Mouse (Mus musculus) hindbrain, embryonic 15.5 days (tissue): ENCODE data around the gene Ccdc182. TPM values are rescaled to one million over a fixed set of nuclear protein-coding genes. Genes with fewer than 3 reads are reported as not detected.

ENCODE experiments used
- ATAC-seq: fragments of 200-750 bp; cut with Nextera tagmentation; 2 replicates; pipeline ENCODE4 v1.8.0; 2017; ENCODE audit warnings: low read depth, moderate number of reproducible peaks, moderate TSS enrichment; ENCODE audit not compliant: low FRiP score
- H3K27ac ChIP-seq: fragments of 300-500 bp; sonication (generic); replicated peaks from 2 replicates; pipeline ENCODE4 v1.5.1; 2015; ENCODE audit warnings: mild to moderate bottlenecking, inconsistent platforms
- H3K27me3 ChIP-seq: fragments of 300-500 bp; sonication (generic); 2 replicates; pipeline ENCODE4 v1.6.1; 2015; ENCODE audit warnings: control low read depth, inconsistent platforms
- H3K36me3 ChIP-seq: fragments of 300-500 bp; sonication (generic); 2 replicates; pipeline ENCODE4 v1.6.1; 2015; ENCODE audit warnings: control low read depth, inconsistent platforms
- H3K4me1 ChIP-seq: fragments of 300-500 bp; sonication (generic); replicated peaks from 2 replicates; pipeline ENCODE4 v1.6.1; 2015; ENCODE audit warnings: control low read depth, inconsistent platforms
- H3K4me2 ChIP-seq: fragments of 300-500 bp; sonication (generic); 2 replicates; pipeline ENCODE4 v1.6.1; 2015; ENCODE audit warnings: moderate library complexity, mild to moderate bottlenecking, inconsistent platforms
- H3K4me3 ChIP-seq: fragments of 300-500 bp; sonication (generic); 2 replicates; pipeline ENCODE4 v1.5.1; 2015; ENCODE audit warnings: mild to moderate bottlenecking, inconsistent platforms
- H3K9ac ChIP-seq: fragments of 300-500 bp; sonication (generic); 2 replicates; pipeline ENCODE4 v1.6.1; 2015; ENCODE audit warnings: inconsistent platforms
- H3K9me3 ChIP-seq: fragments of 300-500 bp; sonication (generic); 2 replicates; pipeline ENCODE4 v1.6.1; 2016; ENCODE audit warnings: control low read depth, inconsistent platforms
- WGBS: fragments of 180-500 bp; shearing (Covaris S2); methylation state at CpG from one replicate; pipeline ENCODE4 v1.1.7; 2015; 5-methylcytosine and 5-hydroxymethylcytosine counted together
- polyA plus RNA-seq: library from polyadenylated mRNA; unstranded; fragments of >200 nt; fragmentation: Nextera tagmentation; extraction: Ambion mirVana; gene quantifications from 2 replicates; pipeline ENCODE4 v1.2.1, GENCODE M21; 2015

Gene Ccdc182
- polyA plus RNA-seq, 1 experiment from 2014 or later: 0.29 TPM

DNA sequence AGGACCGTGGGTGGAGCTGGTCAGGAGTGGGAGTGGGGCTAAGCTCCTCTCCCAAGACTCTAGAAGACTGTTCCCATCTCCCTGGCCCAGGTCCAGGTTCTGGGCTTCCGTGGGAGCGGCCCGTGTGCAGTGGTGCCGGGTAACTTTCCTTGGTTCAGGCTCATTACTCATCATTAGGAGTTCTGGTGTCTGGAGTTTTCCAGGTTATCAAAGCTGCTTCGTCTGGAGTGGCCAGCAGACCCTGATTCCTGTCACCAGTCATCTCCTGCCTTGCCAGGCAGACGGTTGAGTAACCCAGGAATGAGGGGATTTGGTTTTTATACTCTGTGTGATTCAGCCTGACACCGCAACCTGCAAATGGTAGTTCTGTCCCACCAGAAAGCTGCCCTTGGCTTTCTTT, 7.8 kb upstream of the Ccdc182 start:
- 42% methylated on average over 8 of the region's 8 CpGs for WGBS
- peaks cover 28% of the 10 kb centered on the region for H3K4me1 ChIP-seq
- H3K27me3 ChIP-seq: no peaks in the 10 kb centered on the region
- H3K27ac ChIP-seq: peak overlapping the region; percentile 47
- no peaks in the 10 kb centered on the region for H3K36me3 ChIP-seq
- H3K9ac ChIP-seq: no peak overlapping the region
- H3K4me3 ChIP-seq: no peak overlapping the region
- no peak overlapping the region for H3K4me2 ChIP-seq
- ATAC-seq: no peak
- no peaks in the 10 kb centered on the region for H3K9me3 ChIP-seq

DNA sequence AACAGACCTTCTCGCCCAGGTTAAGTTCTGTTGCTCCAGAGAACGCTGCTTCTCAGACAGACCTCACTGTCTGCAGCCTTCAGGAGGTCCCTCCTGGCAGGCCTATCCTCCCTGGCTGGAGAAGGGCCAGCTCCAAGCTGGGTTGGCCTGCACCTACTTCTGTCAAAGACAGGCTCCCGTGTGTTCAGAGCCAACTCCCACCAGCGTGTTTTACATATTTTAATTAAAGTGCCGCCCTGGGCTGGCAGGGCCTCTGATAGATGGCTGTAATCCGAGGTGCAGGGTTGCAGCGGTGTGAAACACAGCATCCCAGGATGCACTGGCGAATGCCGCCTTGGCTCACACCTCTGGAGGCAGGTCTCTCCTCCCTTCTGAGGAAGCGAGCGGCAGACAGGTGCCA, 5.5 kb upstream of the Ccdc182 start:
- Histone ChIP-seq H3K9ac (no peak overlapping the region), H3K4me1 (peaks cover 37% of the 10 kb centered on the region), H3K36me3 (no peaks in the 10 kb centered on the region), H3K4me3 (no peak overlapping the region), H3K27ac (peak overlapping the region; percentile 68), H3K9me3 (no peaks in the 10 kb centered on the region), H3K4me2 (no peak overlapping the region), H3K27me3 (no peaks in the 10 kb centered on the region)
- WGBS: 28% methylated on average over 11 of the region's 11 CpGs
- ATAC-seq: peak; percentile 75

DNA sequence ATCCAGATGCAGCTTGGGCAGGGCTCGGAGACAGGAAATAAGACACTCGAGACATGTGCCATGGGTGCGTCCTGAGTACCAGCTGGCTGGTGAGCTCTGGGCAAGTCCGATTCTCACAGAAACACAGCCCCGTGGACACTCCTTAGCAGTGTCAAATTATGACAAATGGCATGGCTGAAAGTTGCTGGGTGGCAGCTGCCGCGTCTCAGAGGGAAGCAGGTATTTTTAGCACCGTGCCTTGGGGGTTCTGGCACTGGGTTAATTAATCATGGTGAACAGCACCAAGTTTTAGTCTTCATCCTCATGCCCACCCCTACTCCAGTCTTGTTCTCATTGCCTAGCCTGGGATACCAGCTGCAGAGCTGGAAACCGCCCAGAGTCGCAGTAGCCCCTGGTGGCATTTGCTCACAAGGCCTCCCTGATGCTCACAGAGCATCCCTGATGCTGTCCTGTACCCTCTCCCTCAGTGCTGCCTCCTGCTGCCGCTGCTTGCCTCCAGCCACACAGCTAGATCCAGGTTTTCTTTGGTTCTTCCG, 5.0 kb upstream of the Ccdc182 start:
- Histone ChIP-seq H3K4me2 (no peak overlapping the region), H3K4me3 (no peak overlapping the region), H3K9ac (no peak overlapping the region), H3K27me3 (no peaks in the 10 kb centered on the region), H3K4me1 (peaks cover 41% of the 10 kb centered on the region), H3K27ac (peak overlapping the region; percentile 68), H3K9me3 (no peaks in the 10 kb centered on the region), H3K36me3 (no peaks in the 10 kb centered on the region)
- WGBS: 24% methylated on average over 12 of the region's 12 CpGs
- ATAC-seq: peak; percentile 84

DNA sequence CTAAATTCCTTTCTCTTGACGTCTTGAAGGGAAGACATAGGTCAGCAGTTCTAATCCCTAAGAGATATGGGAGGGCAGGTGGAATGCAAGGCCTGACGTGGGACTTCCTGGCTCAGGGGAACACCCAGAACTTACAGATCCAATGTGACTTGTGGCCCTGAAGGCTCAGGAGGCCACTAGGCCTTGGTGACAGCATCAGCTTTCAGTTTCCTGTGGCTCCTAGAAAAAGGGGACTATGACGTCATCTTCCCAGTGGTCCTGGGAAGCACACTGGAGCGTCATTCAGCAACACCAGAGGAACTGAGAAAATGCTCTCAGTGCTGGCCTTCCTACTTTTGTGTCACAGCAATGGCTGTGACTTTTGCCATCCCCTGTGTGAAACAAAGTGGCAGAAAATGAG, 2.6 kb upstream of the Ccdc182 start:
- Histone ChIP-seq H3K4me3 (no peak overlapping the region), H3K9me3 (no peaks in the 10 kb centered on the region), H3K4me1 (peaks cover 48% of the 10 kb centered on the region), H3K9ac (no peak overlapping the region), H3K27ac (no peak overlapping the region), H3K27me3 (no peaks in the 10 kb centered on the region), H3K36me3 (no peaks in the 10 kb centered on the region), H3K4me2 (no peak overlapping the region)
- no peak for ATAC-seq
- 70% methylated on average over 4 of the region's 4 CpGs for WGBS

GRCm38 (mm10) chr11:88291688-88292087, 2.2 kb upstream of the Ccdc182 start:
- H3K27ac ChIP-seq: no peak overlapping the region
- no peak overlapping the region for H3K9ac ChIP-seq
- WGBS: 41% methylated on average over 4 of the region's 4 CpGs
- H3K4me2 ChIP-seq: no peak overlapping the region
- H3K4me3 ChIP-seq: no peak overlapping the region
- ATAC-seq: no peak
- no peaks in the 10 kb centered on the region for H3K9me3 ChIP-seq
- H3K4me1 ChIP-seq: peaks cover 48% of the 10 kb centered on the region
- H3K27me3 ChIP-seq: no peaks in the 10 kb centered on the region
- no peaks in the 10 kb centered on the region for H3K36me3 ChIP-seq

DNA sequence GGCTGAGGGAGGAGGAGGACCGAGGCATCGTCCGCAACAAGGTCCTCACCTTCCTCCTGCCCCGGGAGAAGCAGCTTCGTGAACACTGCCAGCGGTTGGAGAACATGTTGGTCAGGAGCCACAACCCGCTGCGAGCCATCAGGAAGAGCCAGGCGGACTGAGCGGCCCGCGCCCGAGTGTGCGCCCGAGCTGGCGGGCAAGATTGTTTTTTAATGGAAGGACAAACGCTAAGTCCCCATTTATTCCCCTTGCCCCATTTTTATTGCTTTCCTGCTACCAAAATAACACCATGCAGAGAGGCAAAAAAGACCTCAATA, 494 bp downstream of the Ccdc182 start:
- Histone ChIP-seq H3K4me2 (peak overlapping the region; percentile 47), H3K4me3 (peak overlapping the region; percentile 17), H3K9me3 (no peaks in the 10 kb centered on the region), H3K9ac (no peak overlapping the region), H3K27me3 (no peaks in the 10 kb centered on the region), H3K4me1 (peaks cover 33% of the 10 kb centered on the region), H3K36me3 (no peaks in the 10 kb centered on the region), H3K27ac (0 out of 2 replicates have a peak overlapping the region, but pooled peaks have one; percentile 17)
- ATAC-seq: no peak
- WGBS: 31% methylated on average over 17 of the region's 17 CpGs

GRCm38 (mm10) chr11:88295298-88295697, 1.4 kb downstream of the Ccdc182 start:
- H3K9ac ChIP-seq: no peak overlapping the region
- no peak for ATAC-seq
- H3K4me1 ChIP-seq: peaks cover 28% of the 10 kb centered on the region
- no peak overlapping the region for H3K4me2 ChIP-seq
- H3K27me3 ChIP-seq: no peaks in the 10 kb centered on the region
- H3K9me3 ChIP-seq: no peaks in the 10 kb centered on the region
- H3K36me3 ChIP-seq: no peaks in the 10 kb centered on the region
- H3K27ac ChIP-seq: no peak overlapping the region
- WGBS: 35% methylated on average over 5 of the region's 5 CpGs
- no peak overlapping the region for H3K4me3 ChIP-seq

GRCm38 (mm10) chr11:88297526-88297925, 3.7 kb downstream of the Ccdc182 start:
- Histone ChIP-seq H3K9ac (no peak overlapping the region), H3K4me3 (no peak overlapping the region), H3K27me3 (no peaks in the 10 kb centered on the region), H3K4me1 (peaks cover 22% of the 10 kb centered on the region), H3K4me2 (no peak overlapping the region), H3K9me3 (no peaks in the 10 kb centered on the region), H3K36me3 (no peaks in the 10 kb centered on the region), H3K27ac (no peak overlapping the region)
- 57% methylated on average over 4 of the region's 4 CpGs for WGBS
- no peak for ATAC-seq

- Histone ChIP-seq H3K4me2 (no peak overlapping the region), H3K4me3 (no peak overlapping the region), H3K27ac (no peak overlapping the region), H3K36me3 (no peaks in the 10 kb centered on the region), H3K9me3 (no peaks in the 10 kb centered on the region), H3K4me1 (peaks cover 13% of the 10 kb centered on the region), H3K27me3 (no peaks in the 10 kb centered on the region), H3K9ac (no peak overlapping the region)
- ATAC-seq: no peak
- WGBS: 56% methylated on average over 4 of the region's 4 CpGs
These were observed 5.5 kb downstream of the Ccdc182 start for GRCm38 (mm10) chr11:88299345-88299744.

DNA sequence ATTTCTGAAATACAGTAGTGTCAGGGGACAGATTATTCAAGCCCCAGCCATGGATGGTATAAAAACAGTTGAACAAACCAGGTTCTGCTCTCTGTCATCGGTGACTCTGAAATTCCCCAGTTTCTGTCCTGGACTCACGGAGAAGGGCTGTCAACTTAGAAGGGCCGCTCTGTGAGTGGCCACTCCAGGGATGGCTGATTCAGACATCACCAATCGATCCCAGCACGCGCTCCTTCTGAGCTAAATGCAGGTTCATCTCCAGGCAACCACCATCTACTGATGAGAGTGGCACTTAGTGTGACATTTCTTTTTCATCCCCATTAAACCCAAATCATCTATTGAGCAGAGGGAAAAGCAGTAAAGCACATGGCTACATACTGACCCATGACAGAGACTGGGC, 7.8 kb downstream of the Ccdc182 start:
- Histone ChIP-seq H3K4me2 (0 out of 2 replicates have a peak overlapping the region, but pooled peaks have one; percentile 11), H3K4me3 (no peak overlapping the region), H3K4me1 (peaks cover 10% of the 10 kb centered on the region), H3K27me3 (no peaks in the 10 kb centered on the region), H3K36me3 (no peaks in the 10 kb centered on the region), H3K9me3 (no peaks in the 10 kb centered on the region), H3K27ac (no peak overlapping the region), H3K9ac (no peak overlapping the region)
- WGBS: 49% methylated on average over 6 of the region's 6 CpGs
- no peak for ATAC-seq

DNA sequence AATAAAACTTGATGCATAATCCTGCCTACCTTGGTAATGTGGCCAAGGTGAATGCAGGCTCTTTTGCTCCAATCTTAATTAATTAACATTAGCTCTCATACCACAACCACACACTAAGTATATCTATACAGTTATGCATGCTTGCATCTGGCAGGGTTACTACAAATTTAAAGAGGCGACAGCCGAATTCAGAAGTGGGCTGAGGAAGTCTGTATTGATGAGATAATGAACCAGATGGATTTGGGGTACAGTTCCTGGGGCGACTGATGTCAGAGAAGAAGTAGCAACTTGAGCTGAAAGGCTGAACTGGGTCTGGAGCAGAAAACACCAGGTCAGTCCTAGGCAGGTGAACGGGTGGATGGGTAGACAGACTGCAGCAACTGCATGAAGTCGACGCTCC, 11.9 kb downstream of the Ccdc182 start:
- no peaks in the 10 kb centered on the region for H3K9me3 ChIP-seq
- H3K4me2 ChIP-seq: no peak overlapping the region
- H3K4me3 ChIP-seq: no peak overlapping the region
- H3K9ac ChIP-seq: no peak overlapping the region
- 92% methylated on average over 6 of the region's 6 CpGs for WGBS
- no peaks in the 10 kb centered on the region for H3K36me3 ChIP-seq
- no peaks in the 10 kb centered on the region for H3K27me3 ChIP-seq
- no peak for ATAC-seq
- H3K4me1 ChIP-seq: peaks cover 33% of the 10 kb centered on the region
- H3K27ac ChIP-seq: no peak overlapping the region

GRCm38 (mm10) chr11:88307616-88308543, 14.0 kb downstream of the Ccdc182 start:
- Histone ChIP-seq H3K4me2 (no peak overlapping the region), H3K4me3 (no peak overlapping the region), H3K9ac (no peak overlapping the region), H3K4me1 (peaks cover 44% of the 10 kb centered on the region), H3K27me3 (no peaks in the 10 kb centered on the region), H3K36me3 (no peaks in the 10 kb centered on the region), H3K9me3 (no peaks in the 10 kb centered on the region), H3K27ac (no peak overlapping the region)
- ATAC-seq: no peak; the same call in 1 of the 2 replicates
- 82% methylated on average over 14 of the region's 14 CpGs for WGBS
